15 mouse cellular contexts compared by ENCODE assay signal in genomic region chr19:42493257-42493917, GRCm38 (mm10). TPM values are rescaled to one million over a fixed set of nuclear protein-coding genes. Genes with fewer than 3 reads are reported as not detected.
A peak's percentile ranks its signal among the peaks of the same experiment; 100 is the strongest.
DNase-seq lines count a peak whose midpoint lies in the region; ATAC-seq lines count a peak whose summit lies in the region.
"Had no signal": no experiment of that assay in that cellular context is flagged by ENCODE, and none has a peak within 500 bp of the region (broad histone marks: within the 10 kb centered on the region; RNA-seq: fewer than 3 reads in every experiment).

No protein-coding gene starts in this region.

- H3K36me3 ChIP-seq in embryonic facial prominence, embryonic 10.5 days (replicated peaks): no peaks in the 10 kb centered on the region
- H3K36me3 ChIP-seq in midbrain, embryonic 16.5 days (ENCODE audit: control insufficient read depth, insufficient read depth, low read length): no peaks in the 10 kb centered on the region

- H3K27me3 ChIP-seq in embryonic facial prominence, embryonic 10.5 days (replicated peaks; ENCODE audit: low read depth, poor library complexity, severe bottlenecking): 0 out of 2 replicates have a peak, but pooled peaks cover 7% of the 10 kb centered on the region
- no peaks in the 10 kb centered on the region for H3K27me3 ChIP-seq in midbrain, embryonic 16.5 days (ENCODE audit: control insufficient read depth, insufficient read depth, low read depth, low read length)

- no peak overlapping the region for H3K4me2 ChIP-seq in midbrain, embryonic 16.5 days (ENCODE audit: low read length)

- H3K9me3 ChIP-seq in embryonic facial prominence, embryonic 10.5 days: no peaks in the 10 kb centered on the region
- no peaks in the 10 kb centered on the region for H3K9me3 ChIP-seq in midbrain, embryonic 16.5 days (replicated peaks; ENCODE audit: control insufficient read depth, low read length, poor library complexity, severe bottlenecking)

- H3K9ac ChIP-seq in midbrain, embryonic 16.5 days (ENCODE audit: low read depth, low read length): peak overlapping the region; percentile 40; the same call in 1 of the 2 replicates
- H3K9ac ChIP-seq: liver, embryonic 14.5 days had no signal

- H3K4me3 ChIP-seq in embryonic facial prominence, embryonic 10.5 days: no peak overlapping the region
- H3K4me3 ChIP-seq in midbrain, embryonic 16.5 days (ENCODE audit: low read depth, low read length): no peak overlapping the region

- 32% methylated on average over 5 of the region's 5 CpGs for WGBS in embryonic facial prominence, embryonic 10.5 days
- 23% methylated on average over 5 of the region's 5 CpGs for WGBS in midbrain, embryonic 16.5 days

- no peak for DNase-seq in frontal cortex, postnatal 14 days (ENCODE audit: low spot score in 2 of 2)
- no peak for DNase-seq in embryonic facial prominence, embryonic 10.5 days (ENCODE audit: low spot score)
- DNase-seq in layer of hippocampus, adult 18-20 months (ENCODE audit: low spot score in 2 of 2): peak; percentile 7 to 55
- DNase-seq in liver: no peak
- DNase-seq in right cerebral cortex, postnatal 14 days: no peak
- DNase-seq in thymus, postnatal 25 days: no peak
- DNase-seq: adrenal gland, postnatal 10 days; cerebellum, postnatal 10 days; gastrocnemius, postnatal 25 days; kidney, adult 11 months; thymus, postnatal 14 days had no signal

- peaks cover 12% of the 10 kb centered on the region for H3K4me1 ChIP-seq in embryonic facial prominence, embryonic 10.5 days
- peaks cover 3% of the 10 kb centered on the region; the same call in 1 of the 2 replicates for H3K4me1 ChIP-seq in midbrain, embryonic 16.5 days (ENCODE audit: control insufficient read depth, insufficient read depth, low read length)

- 0 out of 2 replicates have a peak overlapping the region, but pooled peaks have one; percentile 5 for H3K27ac ChIP-seq in embryonic facial prominence, embryonic 10.5 days (replicated peaks)
- no peak overlapping the region for H3K27ac ChIP-seq in midbrain, embryonic 16.5 days (ENCODE audit: low read length)
- H3K27ac ChIP-seq: liver, embryonic 14.5 days had no signal

- peak; percentile 69 for ATAC-seq in frontal cortex, adult (ENCODE audit: low TSS enrichment)
- peak; percentile 66; the same call in 1 of the 2 replicates for ATAC-seq in midbrain, embryonic 16.5 days
- ATAC-seq: CD4-positive, CD25-positive, alpha-beta regulatory T cell, adult 4 months had no signal

RNA-seq across cellular contexts. Expression of gene R3hcc1l, which starts 25.2 kb away (rescaled TPM):
- polyA plus RNA-seq in embryonic facial prominence, embryonic 10.5 days (2016; fragmentation: Nextera tagmentation; extraction: Ambion mirVana): 23.9 and 24.9 TPM in 2 replicates
- total RNA-seq in layer of hippocampus, adult 18-20 months (2021): 10 to 100 TPM; 26.4 to 29.5 TPM
- 13.7 and 17.4 TPM in 2 replicates for polyA plus RNA-seq in midbrain, embryonic 16.5 days (2015; fragmentation: Nextera tagmentation; extraction: Ambion mirVana)

Comparison
In these comparisons a context has a peak if more than half of its experiments do, and no peak if none do; other contexts are left out.
1. DNase-seq: peak in layer of hippocampus, adult 18-20 months (2 of 2); none in frontal cortex, postnatal 14 days (0 of 2), embryonic facial prominence, embryonic 10.5 days (single experiment), liver (single experiment), right cerebral cortex, postnatal 14 days (single experiment) and thymus, postnatal 25 days (single experiment).